Mouse (Mus musculus): ENCODE results near the gene Spin1. TPM values are rescaled to one million over a fixed set of nuclear protein-coding genes. Genes with fewer than 3 reads are reported as not detected.

The Spin1 gene
- total RNA-seq, 2 experiments from 2014 or later: 168 to 171 TPM

DNA sequence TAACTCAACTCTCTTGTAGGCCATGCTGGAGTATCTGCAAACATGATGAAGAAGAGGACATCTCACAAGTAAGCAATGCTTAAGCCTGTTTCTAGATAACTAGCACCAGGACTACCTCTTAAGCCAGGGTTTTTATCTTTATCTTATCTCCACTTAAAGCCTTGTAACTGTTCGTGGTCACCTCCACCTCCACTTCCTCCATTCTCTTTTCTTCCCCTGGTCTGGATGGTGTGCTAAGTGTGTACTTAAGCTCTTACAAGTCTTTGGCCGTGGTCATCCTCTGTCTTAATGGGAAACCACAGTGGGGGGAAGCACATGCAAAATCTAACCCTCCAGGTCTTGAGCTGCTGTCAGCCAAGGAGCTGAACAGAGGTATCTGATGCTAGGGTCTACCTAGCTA lies 27.2 kb downstream of the Spin1 start:
- intact Hi-C loops (cut with DNase I): no loop called here
- no peak for DNase-seq (ENCODE audit: low spot score in 2 of 2)

DNA sequence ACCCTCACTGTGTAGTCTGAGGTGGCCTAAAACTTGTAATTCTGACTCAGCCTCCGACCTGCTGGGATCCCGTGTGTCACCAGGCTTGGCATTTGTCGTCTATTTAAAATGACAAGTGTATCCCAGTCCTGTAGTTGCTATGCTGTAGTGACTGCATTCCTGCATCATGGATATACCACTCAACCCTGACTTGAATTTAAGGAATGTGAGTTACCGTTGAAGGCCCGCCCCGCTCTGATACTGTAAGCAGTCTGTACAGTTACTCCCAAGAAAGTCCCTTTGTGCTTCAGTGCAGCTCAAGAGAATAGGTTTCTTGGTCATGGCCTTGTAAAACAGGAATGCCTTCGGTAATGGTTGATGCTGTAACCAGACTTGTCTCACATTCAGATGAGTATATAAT lies 27.7 kb downstream of the Spin1 start:
- DNase-seq (ENCODE audit: low spot score in 2 of 2): no peak
- intact Hi-C loops (cut with DNase I): no loop called here

DNA sequence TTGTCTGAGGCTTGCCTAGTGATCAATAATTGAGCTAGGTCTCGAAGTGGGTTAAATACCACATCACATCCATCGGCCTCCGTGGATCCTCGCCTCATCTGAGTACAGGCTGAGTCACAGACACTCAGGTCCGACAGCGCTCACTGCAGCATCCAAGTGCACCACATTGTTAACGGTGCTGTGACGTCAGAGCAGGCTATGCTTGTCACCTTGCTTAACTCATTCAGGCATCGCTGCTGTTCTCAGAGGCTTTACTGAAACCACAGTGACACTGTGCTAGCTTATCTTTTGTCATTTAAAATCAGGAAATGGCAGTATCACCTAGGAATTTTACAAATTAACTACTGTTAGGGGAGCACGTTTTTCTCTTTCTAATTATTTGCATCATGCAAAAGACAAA lies 30.5 kb downstream of the Spin1 start:
- intact Hi-C loops (cut with DNase I): no loop called here
- DNase-seq (ENCODE audit: low spot score in 2 of 2): peak in 1 of 2 experiments; percentile 21

DNA sequence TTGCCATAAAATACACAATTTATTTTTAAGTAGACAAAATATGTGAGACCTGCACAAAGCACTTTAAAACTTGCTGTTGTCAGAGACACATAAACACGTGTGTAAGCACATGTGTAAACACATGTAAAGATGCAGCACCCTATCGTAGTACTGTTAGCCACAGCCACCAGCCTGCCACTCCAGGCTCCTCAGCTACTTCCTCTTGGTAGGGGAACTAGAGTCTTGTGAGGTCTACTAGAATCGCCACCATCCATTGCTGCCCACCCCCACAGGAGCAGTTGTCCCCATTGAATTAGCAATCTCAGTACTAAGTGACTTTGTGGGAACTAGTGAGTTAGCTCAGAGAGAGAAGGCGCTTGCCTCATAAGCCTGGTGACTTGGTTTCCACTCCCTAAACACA lies 35.6 kb downstream of the Spin1 start:
- DNase-seq (ENCODE audit: low spot score in 2 of 2): no peak
- intact Hi-C loops (cut with DNase I): no loop called here

DNA sequence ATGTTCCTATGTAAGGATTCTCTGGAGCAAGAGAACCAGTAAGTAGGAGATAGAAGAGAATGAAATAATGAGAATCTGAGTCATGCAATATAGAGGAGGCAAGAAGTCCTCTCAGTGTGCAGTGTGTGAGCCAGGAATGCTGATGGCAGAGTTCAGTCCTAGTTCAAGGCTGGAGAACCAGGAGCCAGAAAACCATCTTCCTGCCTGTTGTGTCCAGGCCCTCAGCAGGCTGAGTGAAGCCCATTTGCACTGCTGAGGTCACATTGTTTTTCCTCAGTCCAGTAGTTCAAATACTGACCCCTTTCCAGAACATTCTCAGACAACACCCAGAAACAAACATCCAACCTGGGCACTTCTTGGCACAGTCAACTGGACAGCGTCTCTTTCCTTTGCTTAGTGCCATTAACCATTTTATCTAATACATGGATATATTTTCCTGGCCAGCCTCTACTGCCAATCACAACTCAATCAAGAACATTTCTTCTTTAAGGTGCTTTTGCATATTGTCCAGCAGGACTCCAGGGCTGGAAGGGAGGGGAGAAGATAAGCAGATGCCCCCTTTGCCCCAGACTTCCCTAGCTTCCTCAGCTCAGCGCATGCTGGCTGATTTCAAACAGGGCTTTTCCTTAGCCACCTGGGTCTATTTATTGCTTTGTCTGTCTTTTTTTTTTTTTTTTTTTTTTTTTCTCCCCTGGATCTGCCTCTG lies 36.5 kb downstream of the Spin1 start:
- DNase-seq (ENCODE audit: low spot score in 2 of 2): no peak
- intact Hi-C loops (cut with DNase I): no loop called here

DNA sequence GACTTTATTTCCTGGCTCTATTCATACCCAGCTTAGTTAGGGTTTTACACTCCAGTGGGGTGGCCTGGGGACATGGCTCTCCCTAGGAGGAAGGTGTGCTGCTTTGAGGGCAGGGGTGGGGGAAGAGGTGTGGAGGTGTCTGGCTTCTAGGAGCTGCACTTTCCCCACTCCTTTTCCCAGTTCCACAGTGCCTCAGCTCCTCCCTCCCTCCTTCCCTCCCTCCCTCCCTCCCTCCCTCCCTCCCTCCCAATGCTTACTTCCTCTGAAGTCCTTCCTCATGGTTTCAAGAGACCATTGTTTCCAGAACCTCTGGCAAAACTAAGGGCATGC lies 37.0 kb downstream of the Spin1 start:
- no peak for DNase-seq (ENCODE audit: low spot score in 2 of 2)
- intact Hi-C loops (cut with DNase I): no loop called here

DNA sequence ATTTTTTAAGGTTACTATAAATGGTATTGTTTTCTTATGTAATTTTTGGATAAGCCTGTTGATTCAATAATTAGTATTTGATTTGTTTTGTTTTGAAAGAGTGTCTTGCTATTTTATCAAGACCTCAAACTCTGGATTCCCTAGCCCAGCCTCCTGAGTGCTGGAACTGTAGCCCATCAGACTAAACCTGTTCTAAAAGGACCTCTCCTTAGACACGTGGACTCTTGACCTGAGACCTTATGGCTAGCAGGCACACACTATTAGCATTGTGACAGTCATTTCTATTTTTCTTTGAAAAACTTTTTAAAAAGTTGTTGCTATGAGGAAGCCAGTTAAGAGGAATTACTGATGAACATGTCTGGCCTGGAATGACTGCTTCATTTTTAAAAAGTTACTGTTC lies 46.4 kb downstream of the Spin1 start:
- intact Hi-C loops (cut with DNase I): no loop called here
- DNase-seq (ENCODE audit: low spot score in 2 of 2): no peak

DNA sequence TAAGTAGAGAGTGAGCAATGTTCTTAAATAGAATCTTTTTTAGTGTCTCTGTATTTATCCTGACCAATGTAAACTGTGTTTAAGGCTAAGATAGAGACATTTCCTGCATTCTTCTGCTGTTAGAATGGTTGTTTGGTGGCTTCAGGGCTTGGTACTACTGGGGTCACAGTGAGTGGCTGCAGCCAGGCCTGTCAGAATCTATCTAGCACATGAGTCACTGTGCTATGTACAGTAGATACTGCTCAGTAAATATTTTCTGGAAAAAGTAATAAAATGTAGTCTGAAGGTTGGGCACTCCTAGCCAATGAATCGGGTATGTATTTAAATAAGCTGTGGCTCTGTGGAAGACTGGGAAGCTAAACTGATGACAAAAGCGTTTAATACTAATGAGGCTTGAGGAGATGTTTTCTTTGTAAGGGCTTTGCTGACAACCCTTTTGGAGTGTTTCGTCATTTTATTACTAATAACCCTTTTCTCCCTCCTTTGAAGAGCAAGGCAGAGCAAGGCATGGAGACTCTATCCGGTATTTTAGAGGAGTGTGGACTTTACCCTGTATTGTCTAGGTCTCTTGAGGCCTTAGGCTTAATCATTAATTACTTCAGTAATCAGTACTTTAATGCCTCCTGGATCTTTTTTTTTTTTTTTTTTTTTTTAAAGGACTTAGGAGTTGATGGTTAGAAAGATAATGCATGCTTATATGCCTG lies 52.4 kb downstream of the Spin1 start:
- DNase-seq (ENCODE audit: low spot score in 2 of 2): no peak
- intact Hi-C loops (cut with DNase I): no loop called here

DNA sequence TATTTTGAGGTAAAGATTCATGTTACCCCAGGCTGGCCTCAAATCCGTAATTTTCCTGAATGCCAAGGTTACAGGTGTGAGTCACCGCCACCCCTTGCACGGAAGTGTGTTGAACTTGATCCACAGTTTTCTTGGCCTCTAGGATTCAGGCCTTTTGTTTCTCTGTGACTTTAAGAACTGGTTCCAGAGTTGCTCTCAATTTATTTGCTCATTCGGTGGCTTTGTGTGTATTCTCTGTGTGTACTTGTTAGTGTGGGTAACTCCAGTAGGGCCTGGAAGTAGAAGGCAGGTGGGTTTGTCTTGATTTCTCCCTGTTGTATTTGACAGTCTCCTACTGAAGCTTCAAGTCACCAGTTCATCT lies 53.0 kb downstream of the Spin1 start:
- no peak for DNase-seq (ENCODE audit: low spot score in 2 of 2)
- intact Hi-C loops (cut with DNase I): no loop called here

DNA sequence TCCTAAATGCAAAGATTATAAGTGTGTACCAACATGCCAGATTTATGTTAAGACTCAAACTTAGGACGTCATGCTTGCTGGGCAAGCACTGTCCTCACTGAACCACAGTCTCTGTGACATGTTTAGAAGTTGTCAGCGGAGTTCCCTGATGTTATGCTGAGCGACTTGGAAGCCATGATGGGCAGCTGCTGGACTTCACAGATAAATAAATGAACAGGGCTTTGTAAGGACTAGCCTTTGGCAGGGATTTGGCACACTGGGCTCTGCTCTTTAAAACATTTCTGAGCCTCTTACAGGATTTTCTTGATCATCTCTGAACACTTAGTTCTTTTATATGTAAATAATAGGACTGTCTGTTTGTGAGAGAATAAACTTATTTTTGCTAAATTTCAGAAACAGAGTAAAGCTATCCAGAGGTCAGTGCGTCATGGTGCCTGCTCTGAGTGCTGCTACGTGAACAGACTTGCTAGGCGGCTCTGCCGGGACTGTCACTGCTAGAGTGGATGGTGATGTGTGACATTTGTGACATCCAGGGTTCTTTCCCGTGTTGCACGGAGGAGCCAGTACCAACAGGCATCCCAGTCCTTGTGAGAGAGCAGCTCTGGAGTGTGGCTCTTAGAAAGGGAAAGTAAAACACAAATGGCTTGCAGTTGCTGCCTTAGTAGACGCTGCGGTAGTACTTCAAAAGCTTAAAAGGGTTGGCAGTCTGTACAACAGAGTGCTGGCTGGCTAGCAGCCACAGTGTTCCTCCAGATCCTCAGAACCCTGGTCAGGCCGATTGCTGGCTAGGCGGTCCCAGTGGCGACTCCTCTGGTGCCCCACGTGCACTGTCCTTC lies 54.7 kb downstream of the Spin1 start:
- DNase-seq (ENCODE audit: low spot score in 2 of 2): no peak
- intact Hi-C loops (cut with DNase I): loop anchor here (5.0 kb wide), 1 partner anchor 53 kb away; the partner anchor contains the start of gene Spin1

DNA sequence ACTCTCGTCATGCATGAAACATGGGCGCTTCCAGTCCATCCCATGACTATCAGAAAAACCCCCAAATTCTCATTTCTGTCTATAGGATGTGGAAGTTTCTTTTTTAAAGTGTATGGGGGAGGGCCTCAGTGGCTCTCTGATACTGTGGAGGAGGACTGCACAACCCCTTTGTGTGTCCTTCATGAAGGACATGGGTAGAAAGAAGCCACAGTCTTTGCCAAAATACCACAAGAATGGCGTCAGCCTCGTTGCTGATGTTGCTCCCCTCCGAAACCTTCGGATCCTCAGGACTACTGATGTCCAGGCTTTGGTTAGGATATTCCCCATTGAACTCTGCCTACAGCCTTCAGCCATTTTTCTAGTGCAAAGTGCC lies 55.3 kb downstream of the Spin1 start:
- no peak for DNase-seq (ENCODE audit: low spot score in 2 of 2)
- intact Hi-C loops (cut with DNase I): loop anchor here (5.0 kb wide), 1 partner anchor 54 kb away; the partner anchor contains the start of gene Spin1

DNA sequence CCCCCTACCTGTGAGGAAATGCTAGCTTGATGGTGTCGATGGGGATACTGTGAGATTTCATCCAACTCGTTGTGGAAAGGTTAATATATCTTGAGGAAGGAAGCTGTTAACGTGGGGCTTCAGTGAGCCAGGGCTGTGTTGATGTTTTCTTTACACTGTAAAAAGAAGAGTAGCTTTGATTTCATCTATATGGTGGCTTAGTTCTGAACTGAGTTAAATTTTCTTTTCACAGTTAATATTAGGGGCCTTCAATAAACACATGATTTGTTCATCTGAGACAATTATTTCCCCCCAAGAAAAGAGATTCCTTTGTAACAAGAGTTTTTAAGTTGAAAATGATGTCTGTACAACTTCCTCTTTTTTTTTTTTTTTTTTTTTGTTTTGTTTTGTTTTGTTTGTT lies 56.6 kb downstream of the Spin1 start:
- no peak for DNase-seq (ENCODE audit: low spot score in 2 of 2)
- intact Hi-C loops (cut with DNase I): loop anchor here (5.0 kb wide), 1 partner anchor 55 kb away; the partner anchor contains the start of gene Spin1

DNA sequence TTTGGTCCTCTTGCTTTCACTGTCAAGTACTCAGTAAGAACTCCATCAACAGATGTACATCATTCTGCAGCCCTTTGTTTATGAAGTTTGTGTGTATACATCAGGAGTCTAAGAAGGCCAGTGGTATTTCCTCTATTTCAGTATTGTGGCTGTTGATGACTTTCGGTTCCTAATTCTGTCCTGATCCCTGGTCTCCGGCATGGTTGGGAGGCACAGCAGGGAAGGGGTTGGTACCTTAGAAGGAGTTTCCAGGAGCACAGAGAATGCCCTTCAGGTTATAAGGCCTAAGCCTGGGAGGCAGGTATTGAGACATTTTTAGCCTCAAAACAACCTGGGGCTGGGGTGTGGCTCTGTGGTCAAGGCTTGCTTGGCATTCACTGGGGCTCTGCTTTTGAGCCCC lies 61.0 kb downstream of the Spin1 start:
- intact Hi-C loops (cut with DNase I): no loop called here
- no peak for DNase-seq (ENCODE audit: low spot score in 2 of 2)

DNA sequence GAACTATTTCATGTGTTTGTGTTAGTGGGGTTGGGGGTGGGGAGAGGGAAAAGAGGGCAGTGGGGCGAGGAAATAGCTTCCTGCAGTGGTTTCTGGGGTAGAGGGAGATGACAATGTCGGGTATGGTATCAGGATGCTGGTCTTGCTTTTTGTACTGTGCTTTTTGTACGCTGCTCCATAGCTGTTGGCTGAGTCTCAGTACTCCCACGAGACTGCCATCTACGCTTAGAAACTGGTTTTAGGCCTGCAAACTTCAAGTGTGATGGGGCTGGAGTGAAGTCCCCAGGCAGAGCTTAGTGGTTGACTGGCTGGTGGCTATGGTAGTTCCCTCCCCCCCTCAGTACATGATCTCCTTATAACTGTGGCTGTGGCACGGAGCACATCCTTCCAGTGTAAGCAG lies 61.6 kb downstream of the Spin1 start:
- DNase-seq (ENCODE audit: low spot score in 2 of 2): peak in 1 of 2 experiments; percentile 23
- intact Hi-C loops (cut with DNase I): no loop called here

DNA sequence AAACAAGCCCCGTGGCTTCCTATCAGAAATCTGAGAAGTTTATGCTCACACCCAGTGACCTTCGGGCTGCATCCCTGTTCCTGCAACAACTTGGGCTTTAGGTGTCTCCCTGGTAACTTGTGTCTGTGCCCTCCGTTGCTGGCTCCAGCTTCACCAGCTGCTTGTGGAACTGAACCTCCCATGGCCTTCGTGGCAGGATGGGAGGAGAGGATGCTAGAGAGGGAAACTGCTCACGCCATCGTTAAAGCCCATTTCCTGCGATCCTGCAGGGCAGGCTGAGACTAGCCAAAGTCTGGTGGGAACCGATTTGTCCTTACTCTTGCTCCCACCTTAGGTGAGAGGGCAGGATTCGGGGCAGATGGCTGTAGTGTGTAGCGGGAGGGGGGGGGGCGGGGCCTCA lies 66.0 kb downstream of the Spin1 start:
- intact Hi-C loops (cut with DNase I): no loop called here
- no peak for DNase-seq (ENCODE audit: low spot score in 2 of 2)

DNA sequence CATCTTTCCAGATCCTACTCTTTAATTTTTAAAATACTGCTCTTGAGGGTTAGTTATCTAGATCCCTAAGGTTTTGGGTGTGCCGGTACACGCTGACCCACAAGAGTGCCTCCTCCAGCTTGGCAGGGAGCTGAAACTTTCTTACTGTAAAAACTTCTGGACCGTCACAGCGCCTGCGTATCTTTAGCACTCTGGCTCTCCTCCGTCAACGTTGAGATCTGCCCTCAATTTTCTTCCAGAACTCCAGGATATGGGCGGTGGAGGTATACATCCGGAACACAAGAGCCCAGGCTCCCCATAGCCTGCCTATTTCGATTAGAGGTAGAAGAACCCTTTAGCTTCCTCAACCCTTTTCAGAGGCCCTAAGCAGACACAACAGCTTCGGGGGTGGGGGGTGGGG lies 69.5 kb downstream of the Spin1 start:
- intact Hi-C loops (cut with DNase I): no loop called here
- no peak for DNase-seq (ENCODE audit: low spot score in 2 of 2)

DNA sequence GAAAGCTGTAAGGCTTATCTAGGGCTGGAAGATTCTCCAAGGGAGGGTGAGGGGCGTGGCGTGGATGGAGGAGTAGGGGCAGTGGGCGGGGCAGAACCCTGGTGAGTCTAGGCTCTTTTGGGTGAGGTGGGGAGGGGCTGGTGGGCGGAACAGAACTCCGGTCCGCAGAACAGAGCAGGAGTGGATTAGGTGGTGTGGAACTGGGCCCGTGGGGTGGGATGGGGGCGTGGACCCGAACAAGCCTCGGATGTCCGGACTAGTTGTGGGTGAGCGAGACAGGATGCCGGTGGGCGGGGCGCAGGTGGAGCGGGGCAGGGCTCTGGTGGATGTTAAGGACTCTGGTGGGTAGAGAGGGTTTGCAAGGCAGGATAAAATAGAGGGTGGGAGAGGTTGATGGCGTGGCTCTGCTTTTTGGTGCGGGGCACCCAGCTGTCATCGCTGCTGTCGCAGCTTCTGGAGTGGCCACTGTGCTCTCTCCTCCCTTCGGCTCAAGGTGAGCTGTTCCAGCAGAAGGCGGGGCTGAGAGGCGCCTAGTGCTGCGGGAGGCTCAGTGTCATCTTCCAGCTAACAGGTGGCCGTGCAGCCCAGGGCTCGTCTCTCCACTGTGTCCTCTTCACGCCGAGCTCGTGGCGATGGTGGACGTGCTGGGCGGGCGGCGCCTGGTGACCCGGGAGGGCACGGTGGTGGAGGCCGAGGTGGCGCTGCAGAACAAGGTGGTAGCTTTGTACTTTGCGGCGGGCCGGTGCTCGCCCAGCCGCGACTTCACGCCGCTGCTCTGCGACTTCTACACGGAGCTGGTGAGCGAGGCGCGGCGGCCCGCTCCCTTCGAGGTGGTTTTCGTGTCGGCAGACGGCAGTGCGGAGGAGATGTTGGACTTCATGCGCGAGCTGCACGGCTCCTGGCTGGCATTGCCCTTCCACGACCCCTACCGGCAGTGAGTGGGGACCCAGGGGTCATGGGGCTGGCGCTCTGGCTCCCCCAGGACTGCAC lies 70.3 kb downstream of the Spin1 start, which contains the start of gene Nxnl2:
TSS of gene Nxnl2 (plus strand) at position 332 of the 990 bp plus-strand sequence.
- DNase-seq (ENCODE audit: low spot score in 2 of 2): peak; percentile 19 to 35
- intact Hi-C loops (cut with DNase I): no loop called here

DNA sequence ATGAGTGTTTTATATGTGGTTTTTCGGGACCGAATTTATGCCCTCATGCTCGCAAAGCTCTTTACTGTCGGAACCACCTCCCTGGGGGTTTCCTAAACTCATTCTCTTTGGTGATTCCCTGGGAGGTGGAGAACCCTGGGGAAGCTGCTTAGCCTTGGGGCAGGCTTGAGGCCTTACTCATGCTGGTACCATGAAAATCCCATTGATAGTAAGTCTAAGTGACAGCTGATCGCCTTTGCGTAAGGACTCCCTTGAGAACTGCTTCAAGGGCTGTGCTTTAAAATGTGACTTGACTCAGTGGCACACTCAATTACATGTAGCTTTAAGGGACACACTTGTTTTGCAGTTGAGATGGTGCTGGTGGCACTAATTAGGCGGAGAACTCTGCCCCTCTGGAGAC lies 71.9 kb downstream of the Spin1 start:
- no peak for DNase-seq (ENCODE audit: low spot score in 2 of 2)
- intact Hi-C loops (cut with DNase I): no loop called here

DNA sequence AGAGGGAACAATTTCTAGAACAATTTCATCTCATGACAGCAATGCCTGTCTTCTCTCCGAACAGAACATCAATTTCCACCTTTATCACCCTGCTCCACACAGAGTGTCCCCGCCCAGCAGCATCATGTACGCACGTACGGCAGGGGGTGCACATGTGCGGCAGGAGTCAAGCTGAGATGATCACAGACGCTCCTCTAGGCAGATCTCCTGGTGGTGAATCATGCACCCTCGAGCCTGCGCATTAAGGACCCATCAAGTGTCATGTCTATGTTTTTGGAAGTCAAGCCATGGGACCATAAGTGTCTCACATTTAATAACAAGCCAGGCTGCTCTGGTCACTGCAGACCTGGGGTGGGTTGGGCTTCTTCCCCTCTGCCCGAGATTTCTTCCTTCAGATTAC lies 78.3 kb downstream of the Spin1 start:
- intact Hi-C loops (cut with DNase I): no loop called here
- no peak for DNase-seq (ENCODE audit: low spot score in 2 of 2)

DNA sequence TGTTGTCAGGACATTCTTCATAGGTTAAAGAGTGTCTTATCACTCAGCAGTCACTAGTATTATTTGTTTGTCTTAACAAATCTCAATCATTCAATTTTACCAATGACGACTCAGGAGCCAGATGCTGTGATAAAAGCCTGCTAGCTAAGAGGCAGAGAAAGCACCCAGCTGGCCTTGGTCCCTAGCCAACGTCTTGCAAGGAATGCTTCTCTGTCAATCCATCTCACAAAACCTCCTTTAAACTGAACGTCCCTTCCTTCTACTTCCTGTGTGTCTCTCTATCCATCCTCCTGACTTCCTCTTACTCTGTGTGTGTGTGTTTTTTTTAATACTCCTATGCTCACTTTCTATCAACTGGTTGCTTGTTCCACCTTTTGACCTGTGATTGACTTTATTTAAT lies 78.7 kb downstream of the Spin1 start:
- intact Hi-C loops (cut with DNase I): no loop called here
- no peak for DNase-seq (ENCODE audit: low spot score in 2 of 2)
